Mouse (Mus musculus): ENCODE data around the gene Vmn1r174. TPM values are rescaled to one million over a fixed set of nuclear protein-coding genes. Genes with fewer than 3 reads are reported as not detected.

Gene Vmn1r174
- polyA plus RNA-seq (2015; fragmentation: Nextera tagmentation; extraction: Ambion mirVana), result not detected in 2 replicates

DNA sequence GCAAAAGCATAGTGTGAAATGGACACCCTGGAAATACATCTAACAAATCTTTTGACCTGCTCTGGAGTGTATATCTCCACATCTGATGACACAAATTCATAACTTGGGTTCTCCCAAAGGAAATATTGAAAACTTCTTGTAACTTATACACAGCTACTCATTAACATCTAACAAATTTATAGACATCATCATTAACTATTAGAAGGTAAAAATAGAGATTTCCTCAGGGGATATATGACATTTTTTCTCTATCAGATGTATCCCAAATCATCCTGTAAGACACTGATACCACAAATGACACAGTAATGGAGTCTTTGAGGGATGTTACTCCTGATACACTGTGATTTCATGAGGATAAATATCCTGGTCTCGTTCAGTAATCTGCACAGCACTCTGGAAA lies at the start of gene Vmn1r174:
TSS of gene Vmn1r174 (plus strand) at position 301 of the 400 bp plus-strand sequence.

DNA sequence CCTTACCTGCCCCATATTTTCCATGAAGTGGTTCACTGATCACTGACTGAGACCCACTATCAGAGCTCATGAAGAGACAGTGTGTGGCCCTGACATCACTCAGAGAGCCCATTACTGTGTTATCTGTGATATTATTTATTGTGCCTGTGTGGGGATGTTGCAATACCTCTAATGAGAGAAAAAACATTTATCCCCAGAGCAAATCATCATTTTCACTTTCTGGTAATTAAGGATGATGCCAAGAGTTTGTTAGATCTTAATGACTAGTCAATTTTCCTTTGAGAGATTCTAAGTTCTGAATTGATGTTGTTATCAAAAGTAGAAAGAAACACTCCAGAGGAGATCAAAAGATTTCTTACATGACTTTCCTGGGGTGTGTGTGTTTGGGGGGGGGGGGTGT lies 58.5 kb downstream of the Vmn1r174 start, which contains the start of gene Vmn1r175:
TSS of gene Vmn1r175 (minus strand) at position 101 of the 400 bp plus-strand sequence.

Other genes starting within 250 kb of the Vmn1r174 start
- not detected in 2 replicates for gene Vmn1r167, start 245.1 kb upstream of the Vmn1r174 start, polyA plus RNA-seq (2015; fragmentation: Nextera tagmentation; extraction: Ambion mirVana)
- not detected in 2 replicates for gene Vmn1r168, start 212.5 kb upstream of the Vmn1r174 start, polyA plus RNA-seq (2015; fragmentation: Nextera tagmentation; extraction: Ambion mirVana)
- not detected in 2 replicates for gene Vmn1r169, start 176.7 kb upstream of the Vmn1r174 start, polyA plus RNA-seq (2015; fragmentation: Nextera tagmentation; extraction: Ambion mirVana)
- not detected in 2 replicates for gene Vmn1r170, start 146.1 kb upstream of the Vmn1r174 start, polyA plus RNA-seq (2015; fragmentation: Nextera tagmentation; extraction: Ambion mirVana)
- not detected in 2 replicates for gene Vmn1r171, start 121.5 kb upstream of the Vmn1r174 start, polyA plus RNA-seq (2015; fragmentation: Nextera tagmentation; extraction: Ambion mirVana)
- not detected in 2 replicates for gene Vmn1r172, start 94.0 kb upstream of the Vmn1r174 start, polyA plus RNA-seq (2015; fragmentation: Nextera tagmentation; extraction: Ambion mirVana)
- gene Vmn1r173, start 51.6 kb upstream of the Vmn1r174 start, polyA plus RNA-seq (2015; fragmentation: Nextera tagmentation; extraction: Ambion mirVana), result not detected in 2 replicates
- not detected in 2 replicates for gene Vmn1r175, start 58.4 kb downstream of the Vmn1r174 start, polyA plus RNA-seq (2015; fragmentation: Nextera tagmentation; extraction: Ambion mirVana)
- gene Vmn1r176, start 85.1 kb downstream of the Vmn1r174 start, polyA plus RNA-seq (2015; fragmentation: Nextera tagmentation; extraction: Ambion mirVana), result not detected in 2 replicates
- not detected in 2 replicates for gene Vmn1r177, start 114.2 kb downstream of the Vmn1r174 start, polyA plus RNA-seq (2015; fragmentation: Nextera tagmentation; extraction: Ambion mirVana)
- not detected in 2 replicates for gene Vmn1r178, start 139.7 kb downstream of the Vmn1r174 start, polyA plus RNA-seq (2015; fragmentation: Nextera tagmentation; extraction: Ambion mirVana)
- gene Vmn1r179, start 174.7 kb downstream of the Vmn1r174 start, polyA plus RNA-seq (2015; fragmentation: Nextera tagmentation; extraction: Ambion mirVana), result not detected in 2 replicates
- gene Vmn1r180, start 198.4 kb downstream of the Vmn1r174 start, polyA plus RNA-seq (2015; fragmentation: Nextera tagmentation; extraction: Ambion mirVana), result not detected in 2 replicates
- not detected in 2 replicates for gene Vmn1r181, start 222.3 kb downstream of the Vmn1r174 start, polyA plus RNA-seq (2015; fragmentation: Nextera tagmentation; extraction: Ambion mirVana)
- not detected in 2 replicates for gene V1rd19, start 249.4 kb downstream of the Vmn1r174 start, polyA plus RNA-seq (2015; fragmentation: Nextera tagmentation; extraction: Ambion mirVana)

Measured in adrenal gland, postnatal 0 days (tissue).